Mouse (Mus musculus): ENCODE measurements around the gene Rad9b. TPM values are rescaled to one million over a fixed set of nuclear protein-coding genes. Genes with fewer than 3 reads are reported as not detected.

Rad9b gene
- total RNA-seq (2022): 1 to 10 TPM in 3 of 4 experiments, under 1 TPM in 1; 0.89 to 1.9 (median 1.3) TPM

DNA sequence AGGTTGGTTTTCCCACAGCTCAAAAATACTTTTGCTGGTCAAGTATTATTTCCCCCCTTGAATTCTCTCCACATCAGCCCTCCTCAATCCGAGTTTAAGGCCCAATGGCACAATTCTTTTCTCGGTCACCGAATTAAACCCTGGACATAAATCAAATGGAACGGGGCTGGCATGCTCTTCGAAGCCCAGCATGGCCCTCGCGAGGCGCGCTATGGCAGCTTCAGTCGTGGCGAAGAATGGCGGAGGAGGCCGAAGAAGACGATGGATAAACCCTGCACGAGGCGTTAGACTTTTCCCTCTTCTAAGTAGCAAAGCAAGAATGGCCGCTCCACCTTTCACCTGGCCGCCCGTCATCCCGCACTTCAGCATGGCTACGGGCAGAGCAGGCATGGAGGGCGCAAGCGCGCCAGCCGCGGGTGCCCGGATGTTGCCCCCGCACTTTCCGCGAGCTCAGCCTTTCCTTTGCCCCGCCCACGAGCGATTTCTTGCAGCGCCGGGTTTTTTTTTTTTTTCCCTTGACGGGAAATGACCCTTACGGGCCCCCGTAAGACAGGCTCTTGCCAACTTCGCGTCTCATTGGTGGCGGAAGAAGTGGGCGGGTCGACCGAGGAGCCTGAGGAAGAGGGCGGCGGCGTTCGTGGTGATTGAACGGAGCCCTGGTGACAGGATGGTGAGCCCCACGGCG is at the start of gene Rad9b, which contains the start of gene Vps29:
Rad9b (minus strand) TSS at position 427 of the 685 bp plus-strand sequence.
Vps29 (plus strand) TSS at position 563 of the 685 bp plus-strand sequence.
- peak; percentile 98 for DNase-seq (ENCODE audit: low spot score)

DNA sequence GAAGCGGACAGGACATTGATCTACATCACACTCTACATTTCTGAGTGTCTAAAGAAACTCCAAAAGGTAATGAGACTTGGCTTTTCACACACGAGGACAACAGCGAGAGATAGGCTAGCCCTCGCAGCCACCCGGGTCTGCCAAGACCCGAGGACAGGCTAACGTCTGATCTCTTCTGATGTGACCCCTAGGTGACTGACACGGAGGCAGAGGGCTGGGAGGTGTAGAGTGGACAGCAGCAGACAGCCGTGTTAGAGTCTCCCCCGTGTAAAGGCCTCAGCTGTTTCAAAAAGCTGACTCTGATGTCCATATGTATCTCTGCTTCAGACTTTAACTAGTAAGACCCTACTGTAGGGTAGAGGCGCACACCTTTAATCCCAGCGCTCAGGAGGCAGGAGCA is 49.3 kb upstream of the Rad9b start:
- no peak for DNase-seq (ENCODE audit: low spot score)

DNA sequence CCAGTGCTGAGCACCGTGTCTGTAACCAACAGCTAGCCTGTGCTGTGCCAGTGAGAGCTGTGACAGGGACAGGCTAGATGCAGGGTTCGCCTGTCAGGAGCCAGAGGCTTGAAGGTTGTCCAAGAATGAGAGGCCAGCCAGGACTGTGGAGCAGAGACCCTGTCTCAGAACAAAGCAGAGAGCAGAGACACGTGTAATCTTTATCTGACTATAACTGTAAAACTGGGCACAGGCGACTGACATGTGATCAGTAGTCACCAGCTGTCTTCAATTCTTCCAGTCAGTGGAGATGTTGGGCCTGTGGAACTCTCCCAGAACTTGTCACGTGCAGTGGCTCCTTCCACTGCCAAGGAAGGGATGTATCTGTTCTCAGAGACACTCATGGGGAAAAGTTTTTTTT is 48.7 kb upstream of the Rad9b start:
- peak; percentile 87 for DNase-seq (ENCODE audit: low spot score)

DNA sequence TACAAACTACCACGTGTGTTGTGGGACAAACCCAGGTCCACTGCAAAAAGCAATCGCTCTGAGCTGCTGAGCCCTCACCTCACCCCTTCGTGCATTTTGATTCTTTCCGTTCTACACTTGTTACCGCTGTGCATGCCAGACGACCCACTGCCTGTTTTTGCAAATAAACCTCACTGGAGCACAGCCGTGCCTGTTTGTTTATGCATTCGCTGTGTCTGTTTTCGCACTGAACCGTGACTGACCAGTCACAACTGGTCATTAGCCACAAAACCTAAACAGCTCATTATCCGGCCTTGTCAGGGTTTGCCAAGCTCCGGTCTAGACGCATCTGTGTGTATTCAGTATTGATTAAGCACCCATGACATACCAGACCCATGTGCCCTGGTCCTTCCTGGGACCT is 48.1 kb upstream of the Rad9b start:
- DNase-seq (ENCODE audit: low spot score): no peak

DNA sequence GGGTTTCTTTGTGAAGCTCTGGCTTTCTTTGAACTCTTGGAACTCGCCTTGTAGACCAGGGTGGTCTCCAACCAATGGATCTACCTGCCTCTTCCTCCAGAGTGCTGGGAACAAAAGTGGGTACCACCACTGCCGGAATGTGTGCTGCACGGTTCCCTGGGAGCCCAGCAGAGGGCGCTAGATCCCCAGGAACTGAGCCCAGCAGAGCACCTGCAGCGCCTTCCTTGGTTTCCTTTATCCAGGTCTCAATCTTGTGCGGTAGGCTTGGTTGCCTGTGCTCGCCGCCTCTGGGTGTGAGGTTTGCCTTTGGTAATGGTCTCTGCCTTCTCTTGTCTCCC is 47.2 kb upstream of the Rad9b start:
- peak; percentile 75 for DNase-seq (ENCODE audit: low spot score)

DNA sequence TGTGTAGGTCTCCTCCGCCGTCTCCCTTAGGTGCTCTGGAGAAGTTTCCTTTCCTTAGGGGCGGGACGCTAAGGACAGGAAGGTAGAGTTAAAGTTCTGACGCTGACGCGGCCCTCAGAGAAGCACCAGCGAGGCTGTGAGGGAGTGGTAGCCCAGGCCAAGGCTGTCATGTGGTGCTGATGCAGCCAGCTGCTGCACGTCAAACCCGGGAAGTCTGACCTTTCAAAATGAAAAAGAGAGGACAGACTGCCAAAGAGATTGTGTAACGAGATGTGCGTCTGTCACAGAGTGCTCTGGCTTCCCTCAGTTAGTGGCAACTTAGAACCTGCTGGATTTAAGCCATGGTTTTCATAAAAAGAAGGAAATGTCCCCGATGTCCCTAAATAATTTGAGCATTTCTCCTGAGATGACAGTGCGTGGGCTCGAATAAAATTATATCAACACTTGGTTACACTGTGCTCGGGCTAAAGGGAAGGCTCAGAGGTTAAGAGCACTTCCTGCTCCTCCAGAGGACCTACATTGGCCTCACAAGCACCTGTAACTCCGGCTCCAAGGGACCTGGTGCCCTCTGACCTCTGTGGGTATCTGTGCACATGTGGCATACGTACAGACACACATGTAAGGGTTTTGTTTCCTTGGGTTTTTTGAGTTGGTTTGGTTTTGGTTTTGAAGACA is 46.7 kb upstream of the Rad9b start:
- DNase-seq (ENCODE audit: low spot score): peak; percentile 92

DNA sequence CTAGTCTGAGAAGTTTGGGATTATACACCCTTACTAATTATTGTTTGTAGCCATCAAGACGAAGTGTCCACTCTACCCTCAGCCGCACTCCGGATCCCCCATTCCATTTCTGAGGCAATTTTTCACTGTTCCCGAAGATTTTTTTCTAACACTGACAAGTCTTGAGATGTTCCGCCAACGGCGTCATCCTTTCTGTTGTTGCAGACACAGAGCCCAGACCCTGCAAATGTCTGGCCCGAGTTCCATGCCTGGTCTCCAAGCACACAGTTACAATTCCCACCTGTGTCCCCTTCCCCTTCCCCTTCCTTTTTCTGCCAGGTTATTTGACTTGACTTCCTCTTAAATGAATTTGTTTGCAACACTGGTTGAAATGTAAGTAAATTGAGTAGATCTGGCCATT is 45.8 kb upstream of the Rad9b start:
- DNase-seq (ENCODE audit: low spot score): no peak

DNA sequence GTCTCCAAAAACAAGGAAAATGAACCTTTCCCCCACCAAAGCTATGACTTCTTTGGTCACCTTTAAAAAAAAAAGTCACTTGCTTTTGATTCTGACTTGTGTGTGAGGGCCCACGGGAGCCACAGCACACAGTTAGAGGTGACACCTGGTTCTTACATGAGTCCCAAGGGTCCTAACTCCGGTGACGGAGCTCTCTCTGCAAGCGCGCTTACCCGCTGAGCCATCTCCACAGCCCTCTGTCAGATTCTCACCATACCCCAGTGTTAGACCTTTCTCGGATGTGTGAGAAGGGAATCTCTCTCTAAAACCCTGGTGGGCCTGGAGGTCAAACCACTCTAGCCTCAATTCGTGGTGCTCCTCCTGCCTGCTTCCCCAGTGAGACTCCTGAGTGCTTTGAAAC is 43.5 kb upstream of the Rad9b start:
- no peak for DNase-seq (ENCODE audit: low spot score)

DNA sequence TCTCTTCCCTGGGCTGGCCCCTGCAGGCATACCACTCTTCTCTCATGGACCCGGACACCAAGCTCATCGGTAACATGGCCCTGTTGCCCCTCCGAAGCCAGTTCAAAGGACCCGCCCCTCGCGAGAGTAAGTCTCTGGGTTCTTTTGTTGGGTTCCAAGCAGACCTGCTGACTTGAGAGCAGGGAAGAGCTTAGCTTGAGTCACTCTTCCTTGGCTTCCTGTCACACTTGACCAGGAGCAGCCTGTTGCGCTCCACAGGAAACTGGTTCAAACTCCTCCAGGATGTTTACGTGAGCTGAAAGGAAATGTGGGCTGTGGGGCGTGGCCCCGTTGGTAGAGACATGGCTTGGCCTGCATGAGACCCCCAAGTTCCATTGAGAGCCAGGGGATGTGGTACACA is 42.8 kb upstream of the Rad9b start:
- DNase-seq (ENCODE audit: low spot score): peak; percentile 81

DNA sequence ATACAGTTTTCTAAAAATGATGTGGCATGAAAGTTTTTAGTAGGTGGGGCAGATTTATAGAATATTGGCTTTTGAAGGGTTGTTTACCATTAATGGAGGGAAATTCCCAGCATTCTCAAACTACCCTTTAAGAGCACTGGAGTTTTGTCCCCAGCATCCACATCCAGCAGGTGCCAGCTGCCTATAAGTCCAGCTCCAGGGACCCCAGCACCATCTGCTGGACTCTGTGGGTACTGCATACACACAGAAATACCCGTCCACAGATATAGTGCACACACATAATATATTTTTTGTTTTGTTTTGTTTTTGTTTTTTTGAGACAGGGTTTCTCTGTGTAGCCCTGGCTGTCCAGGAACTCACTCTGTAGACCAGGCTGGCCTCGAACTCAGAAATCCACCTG is 39.9 kb upstream of the Rad9b start:
- DNase-seq (ENCODE audit: low spot score): no peak

DNA sequence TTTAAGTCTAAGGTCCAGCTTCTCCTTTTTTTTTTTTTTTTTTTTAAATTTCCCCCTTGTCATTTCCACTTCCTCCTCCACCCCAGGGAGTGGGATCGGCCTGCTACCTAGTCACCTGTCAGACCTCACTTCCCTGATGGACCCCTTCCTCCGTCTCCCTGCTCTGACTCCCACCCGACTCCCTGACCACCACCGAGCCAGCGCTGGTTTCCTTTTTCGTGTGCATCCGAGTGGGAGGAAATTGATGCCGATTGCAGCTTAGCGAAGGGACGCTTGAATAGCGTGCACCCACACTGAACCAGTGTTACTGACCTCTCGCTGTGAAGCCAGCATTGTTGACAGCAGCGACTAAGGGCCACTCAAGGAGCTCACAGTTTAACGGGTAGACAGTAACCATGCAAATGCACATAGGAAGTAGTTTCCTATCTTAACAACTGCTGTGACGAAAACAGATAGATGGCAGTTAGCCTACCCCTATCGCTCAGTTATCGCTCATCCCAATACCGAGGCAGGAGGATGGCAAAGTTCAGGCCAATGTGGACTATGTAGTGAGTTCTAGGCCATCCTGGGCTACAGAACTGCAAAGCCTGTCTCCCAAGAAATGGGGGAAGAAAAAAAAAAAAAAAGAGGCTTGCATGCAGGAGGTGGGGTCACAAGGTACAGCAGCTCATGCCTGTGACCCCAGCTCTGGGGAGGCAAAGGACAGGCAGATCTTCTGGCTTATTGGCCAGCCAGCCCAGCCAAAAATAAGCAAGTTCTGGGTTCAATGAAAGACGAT is 38.4 kb upstream of the Rad9b start:
- DNase-seq (ENCODE audit: low spot score): no peak

DNA sequence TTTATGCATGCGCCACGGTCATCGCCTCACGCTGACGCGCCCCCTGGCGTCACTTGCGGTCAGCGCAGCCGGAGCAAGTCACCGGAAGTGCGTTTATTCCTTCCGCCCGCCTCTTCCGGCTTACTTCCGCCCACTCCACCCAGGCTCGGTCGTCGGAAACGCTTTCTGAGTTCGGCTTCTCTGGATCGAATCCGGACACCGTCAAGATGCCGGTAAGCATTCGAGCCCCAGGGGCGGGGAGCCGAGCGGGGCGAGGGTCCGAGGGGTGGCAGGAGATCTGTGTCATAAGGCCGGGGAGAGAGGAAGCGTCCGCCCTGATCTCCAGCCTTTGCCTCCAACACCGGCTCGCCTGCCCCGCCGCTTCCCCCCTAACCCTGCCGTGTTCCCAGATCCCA is 37.8 kb upstream of the Rad9b start, which contains the start of gene Arpc3:
Arpc3 (plus strand) TSS at position 93 of the 395 bp plus-strand sequence.
- DNase-seq (ENCODE audit: low spot score): peak; percentile 89

DNA sequence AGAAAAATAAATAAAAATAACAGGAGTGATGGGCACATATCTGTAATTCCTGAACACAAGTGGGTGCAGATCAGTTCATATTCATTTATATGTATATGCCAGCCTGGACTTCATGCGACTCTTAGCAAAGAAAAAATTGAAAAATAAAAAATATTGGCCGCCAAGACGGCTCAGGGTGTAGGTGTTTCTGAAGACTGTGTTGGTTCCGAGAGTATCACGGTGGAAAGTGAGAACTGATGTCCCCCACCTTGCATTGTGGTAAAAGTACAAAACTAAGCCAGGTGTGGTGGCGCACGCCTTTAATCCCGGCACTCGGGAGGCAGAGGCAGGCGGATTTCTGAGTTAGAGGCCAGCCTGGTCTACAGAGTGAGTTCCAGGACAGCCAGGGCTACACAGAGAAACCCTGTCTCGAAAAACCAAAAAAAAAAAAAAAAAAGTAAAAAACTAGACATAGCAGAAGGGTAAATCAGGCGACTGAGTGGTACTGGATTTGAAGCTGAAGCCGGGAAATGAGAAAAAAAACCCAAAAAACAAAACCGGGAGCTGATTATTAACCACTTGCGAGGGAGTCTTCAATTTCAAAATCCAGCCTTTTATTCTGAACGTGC is 37.2 kb upstream of the Rad9b start:
- no peak for DNase-seq (ENCODE audit: low spot score)

DNA sequence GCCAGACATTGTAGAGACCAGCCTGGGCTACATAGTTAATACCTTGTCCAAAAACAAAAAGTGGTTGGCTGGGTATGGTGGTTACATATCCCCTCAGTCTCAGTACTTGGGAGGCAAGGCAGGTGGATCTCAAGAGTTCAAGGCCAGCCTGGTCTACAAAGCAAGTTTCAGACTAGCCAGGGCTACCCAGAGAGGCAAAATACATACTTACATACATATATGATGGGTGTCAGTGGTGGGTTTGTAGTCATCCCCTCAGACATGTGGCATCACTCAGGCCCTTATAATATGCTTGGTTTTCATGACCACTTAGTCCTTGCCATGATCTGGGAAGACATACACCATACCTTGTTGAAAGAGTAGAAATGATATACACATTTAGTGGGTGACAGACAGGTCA is 36.6 kb upstream of the Rad9b start:
- DNase-seq (ENCODE audit: low spot score): no peak

DNA sequence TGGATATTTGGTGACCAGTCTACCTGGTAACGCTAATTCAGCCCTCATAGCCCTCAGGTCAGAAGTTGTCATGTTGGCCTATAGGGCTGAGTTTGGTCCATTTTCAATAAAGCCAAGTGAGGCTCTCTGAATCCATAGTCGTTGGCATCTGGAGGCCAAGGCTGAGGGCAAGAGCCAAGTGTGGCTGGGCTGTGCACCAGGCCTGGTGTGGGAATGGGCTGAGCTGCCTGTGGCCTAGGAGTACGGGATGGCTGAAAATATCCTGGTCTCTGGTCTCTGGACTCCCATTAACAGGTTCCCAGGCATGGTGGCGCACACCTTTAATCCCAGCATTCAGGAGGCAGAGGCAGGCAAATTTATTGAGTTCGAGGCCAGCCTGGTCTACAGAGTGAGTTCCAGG is 36.0 kb upstream of the Rad9b start:
- no peak for DNase-seq (ENCODE audit: low spot score)

DNA sequence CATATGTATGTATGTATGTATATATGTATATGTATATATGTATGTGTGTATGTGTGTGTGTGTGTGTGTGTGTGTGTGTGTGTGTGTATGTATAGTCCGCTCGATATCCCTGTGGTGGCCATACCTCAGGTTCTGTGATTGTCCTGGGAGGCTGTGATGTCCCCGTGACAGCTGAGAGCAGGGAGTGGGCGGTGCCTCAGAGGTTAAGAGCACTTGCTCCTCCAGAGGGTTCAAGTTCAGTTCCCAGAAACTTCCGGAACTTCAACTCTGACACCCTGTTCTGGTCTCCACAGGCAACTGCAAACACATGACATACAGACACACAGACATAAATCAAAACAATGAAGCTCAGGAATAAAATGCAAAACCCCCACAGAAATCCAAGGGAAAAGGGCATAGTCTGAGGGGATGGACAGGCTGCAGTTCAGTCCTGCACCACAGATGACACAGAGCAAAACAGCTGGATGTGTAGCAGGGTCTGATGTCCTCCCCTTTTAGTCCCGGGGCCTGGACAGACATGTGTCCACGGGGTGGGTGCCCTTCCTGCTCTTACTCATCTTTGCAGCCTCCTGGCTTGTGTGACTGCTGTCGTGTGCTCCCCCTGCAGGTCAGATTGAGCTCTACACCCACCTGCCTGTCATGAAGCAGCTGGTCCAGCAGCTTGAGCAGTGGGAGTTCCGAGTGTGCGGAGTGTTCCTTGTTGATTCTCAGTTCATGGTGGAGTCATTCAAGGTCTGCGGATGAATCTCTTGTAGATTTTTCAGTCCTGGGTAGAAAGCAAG is 25.5 kb upstream of the Rad9b start:
- DNase-seq (ENCODE audit: low spot score): no peak

DNA sequence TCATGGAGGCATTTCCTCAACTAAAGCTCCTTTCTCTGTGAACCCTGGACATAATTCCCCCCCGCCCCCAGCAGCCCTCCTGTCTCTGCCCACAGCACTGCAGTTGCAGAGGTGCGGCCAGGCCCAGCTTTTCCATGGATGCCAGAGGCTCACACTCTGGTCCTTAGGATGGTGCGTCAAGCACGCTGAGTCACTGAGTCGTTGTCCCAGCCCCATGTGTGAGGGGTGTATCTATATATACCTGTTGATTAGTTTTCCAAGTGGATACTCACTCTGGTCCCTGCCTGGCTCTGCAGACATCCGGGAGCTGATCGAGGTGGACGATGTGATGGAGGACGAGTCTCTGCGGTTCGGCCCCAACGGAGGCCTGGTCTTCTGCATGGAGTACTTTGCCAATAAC is 24.1 kb upstream of the Rad9b start:
- DNase-seq (ENCODE audit: low spot score): no peak

DNA sequence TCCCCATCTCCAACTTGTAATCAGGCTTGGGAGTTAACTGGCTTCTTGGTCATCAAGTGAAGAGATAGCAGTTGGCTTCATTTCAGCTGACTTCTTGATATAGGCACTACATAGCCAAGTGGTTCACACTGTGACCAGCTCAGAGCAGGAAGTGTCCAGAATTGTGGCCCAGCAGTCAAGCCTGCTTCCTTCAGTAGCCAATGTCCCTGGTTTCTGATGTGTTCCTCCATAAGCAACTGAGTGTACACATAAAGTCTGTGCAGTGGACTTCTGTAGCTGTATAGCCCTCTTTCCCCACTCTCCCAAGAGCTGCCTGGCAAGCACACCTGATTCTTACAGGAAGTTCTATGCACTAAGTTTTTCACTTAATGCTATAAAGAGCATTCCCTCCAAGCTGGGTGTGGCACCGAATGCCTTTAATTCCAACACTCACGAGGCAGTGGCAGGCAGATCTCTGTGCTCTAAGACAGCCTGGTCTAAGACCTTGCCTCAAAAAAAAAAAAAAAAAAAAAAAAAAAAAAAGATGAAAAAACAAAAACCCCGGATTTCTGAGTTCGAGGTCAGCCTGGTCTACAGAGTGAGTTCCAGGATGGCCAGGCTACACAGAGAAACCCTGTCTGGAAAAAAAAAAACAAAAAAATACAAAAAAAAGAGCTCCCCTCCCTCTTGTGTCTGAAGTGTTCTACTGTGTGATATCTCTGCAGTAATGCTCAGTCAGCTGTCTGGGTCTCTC is 23.2 kb upstream of the Rad9b start:
- no peak for DNase-seq (ENCODE audit: low spot score)

DNA sequence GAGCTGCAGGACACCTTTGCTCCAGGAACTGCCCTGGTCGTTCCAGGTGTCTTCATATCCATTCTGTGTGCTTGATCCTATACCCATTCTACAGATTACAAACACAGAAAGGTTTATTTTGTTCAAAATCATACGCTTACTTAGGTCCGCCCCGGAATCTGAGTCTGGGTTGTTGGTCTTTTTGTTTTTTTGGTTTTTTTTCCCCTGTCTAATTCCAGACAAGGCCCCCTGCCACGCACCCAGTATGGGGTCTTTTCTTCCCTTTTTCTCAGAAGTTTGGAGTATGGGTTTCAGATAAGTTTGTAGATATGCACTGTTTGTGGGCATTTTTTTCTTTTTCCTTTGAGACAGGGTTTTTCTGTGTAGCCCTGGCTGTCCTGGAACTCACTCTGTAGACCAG is 18.8 kb upstream of the Rad9b start:
- DNase-seq (ENCODE audit: low spot score): no peak

DNA sequence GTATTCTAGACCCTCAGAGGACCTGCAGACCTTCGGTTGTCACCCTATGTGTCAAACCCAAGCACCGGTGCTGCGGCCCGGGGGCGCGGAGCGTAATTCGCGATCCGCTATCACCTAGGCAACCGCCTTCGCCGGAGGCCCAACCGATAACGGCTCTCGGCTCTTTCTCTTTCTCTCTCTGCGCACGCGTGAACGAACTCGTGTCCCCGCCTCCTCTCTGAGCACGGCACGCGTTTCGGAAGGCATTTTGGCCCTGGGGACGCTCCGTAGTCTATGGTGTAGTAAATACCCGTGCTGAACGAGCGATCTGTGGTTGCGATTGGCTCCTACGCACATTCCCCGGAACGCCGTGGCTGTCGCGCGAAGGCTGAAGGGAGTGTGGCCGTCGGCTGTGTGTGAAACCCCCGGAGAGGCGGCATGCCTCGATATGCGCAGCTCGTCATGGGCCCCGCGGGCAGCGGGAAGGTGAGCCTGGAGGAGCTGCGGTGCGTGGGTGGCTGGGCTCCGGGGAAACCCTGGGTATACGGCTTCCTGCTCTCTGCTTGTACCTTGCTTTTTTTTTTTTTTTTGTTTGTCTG is 18.2 kb upstream of the Rad9b start, which contains the start of gene Fam216a:
Fam216a (minus strand) TSS at position 173 of the 578 bp plus-strand sequence.
- peak; percentile 99 for DNase-seq (ENCODE audit: low spot score)
